Mouse (Mus musculus) kidney, adult 2 months (tissue): ENCODE data around the gene Orc5.

ENCODE experiments used
- CTCF ChIP-seq: fragments of 200-500 bp; conservative IDR thresholded peaks from 2 replicates; pipeline ENCODE4 v1.5.1; 2011; ENCODE audit warnings: low read depth, mild to moderate bottlenecking, control low read depth, low read length, moderate library complexity, mixed read lengths; ENCODE audit not compliant: insufficient read depth, insufficient read length
- POLR2A ChIP-seq: fragments of 200-500 bp; IDR thresholded peaks from one replicate; pipeline ENCODE4 v1.6.1; 2011; ENCODE audit warnings: low read depth, low read length, control low read depth

- TF ChIP-seq CTCF (no peak), POLR2A (no peak)
These were observed 1.6 kb downstream of the Orc5 start for GRCm38 (mm10) chr5:22548556-22549161.
